Mouse (Mus musculus) frontal cortex, postnatal 10 days (tissue): ENCODE results near the gene Uqcc1.

Experiments
- DNase-seq, 2 experiments: peaks; one replicate each; pipeline ENCODE4 v3.0.0; 2022; ENCODE audit warnings: low spot score in 2 of 2, mixed read lengths in 1 of 2

Gene Uqcc1

DNA sequence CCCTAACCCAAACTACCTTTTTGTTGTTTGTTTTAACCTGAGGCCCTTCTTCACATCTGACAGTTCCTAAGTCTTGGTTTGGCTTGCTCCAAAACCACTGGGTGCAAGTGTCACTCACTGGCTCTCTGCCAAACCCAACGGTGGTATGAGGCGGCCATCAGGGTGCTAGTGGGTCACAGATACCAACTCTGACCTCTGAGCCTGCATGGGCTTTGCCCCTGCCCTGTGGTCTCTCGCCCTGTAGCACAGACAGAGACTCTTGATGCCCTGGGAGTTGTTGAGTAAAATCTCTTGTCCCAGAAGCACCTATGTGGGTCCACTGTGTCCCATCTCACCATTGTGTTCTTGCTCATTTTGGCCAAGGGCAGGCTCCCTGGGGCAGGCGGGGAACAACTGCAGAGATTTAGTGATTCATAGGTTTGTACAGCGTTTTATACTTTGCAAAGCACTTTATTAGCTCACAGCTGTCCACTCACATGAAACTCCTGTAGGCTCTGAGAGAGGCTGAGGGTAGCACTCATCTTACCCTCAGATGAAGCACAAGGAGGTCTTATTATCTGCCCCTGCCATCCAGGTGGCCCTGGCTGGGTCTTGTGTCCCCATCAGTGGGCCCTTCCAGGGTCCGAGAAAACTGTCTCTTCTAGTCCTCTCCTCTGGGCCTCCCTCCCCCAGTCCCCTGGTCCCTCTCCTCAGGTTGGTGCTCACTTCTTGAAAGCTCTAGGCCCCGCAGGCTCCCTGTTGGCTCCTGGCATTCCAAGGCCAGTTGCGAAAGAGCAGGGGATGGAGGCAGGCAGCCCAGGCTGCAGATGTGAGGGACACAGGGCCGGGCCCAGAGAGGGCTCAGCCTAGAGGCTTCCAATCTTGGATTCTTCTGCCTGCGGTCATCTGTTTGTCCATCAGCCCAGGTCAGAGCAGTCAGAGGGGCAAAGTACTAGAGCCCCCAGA lies 112.5 kb downstream of the Uqcc1 start:
- no peak for DNase-seq

DNA sequence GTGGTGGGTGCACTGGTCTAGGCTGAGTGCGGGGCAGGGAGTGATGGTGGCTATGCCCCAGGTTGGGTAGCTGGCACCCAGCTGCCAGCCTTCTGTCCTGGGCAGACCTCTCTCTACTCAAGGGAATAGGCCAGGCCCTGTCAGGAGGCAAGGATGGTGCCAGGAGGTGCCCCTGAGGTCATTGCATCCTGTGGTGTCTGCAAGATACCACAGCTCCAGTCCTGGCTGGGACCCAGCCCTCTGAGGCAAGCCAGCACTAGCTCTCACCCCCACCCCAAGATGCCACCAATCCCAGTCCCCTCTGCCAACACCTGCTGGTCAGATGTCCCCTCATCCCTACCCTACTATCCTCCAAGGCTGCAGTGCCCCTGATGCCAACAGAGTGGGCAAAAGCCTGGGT lies 113.9 kb downstream of the Uqcc1 start:
- DNase-seq = no peak

DNA sequence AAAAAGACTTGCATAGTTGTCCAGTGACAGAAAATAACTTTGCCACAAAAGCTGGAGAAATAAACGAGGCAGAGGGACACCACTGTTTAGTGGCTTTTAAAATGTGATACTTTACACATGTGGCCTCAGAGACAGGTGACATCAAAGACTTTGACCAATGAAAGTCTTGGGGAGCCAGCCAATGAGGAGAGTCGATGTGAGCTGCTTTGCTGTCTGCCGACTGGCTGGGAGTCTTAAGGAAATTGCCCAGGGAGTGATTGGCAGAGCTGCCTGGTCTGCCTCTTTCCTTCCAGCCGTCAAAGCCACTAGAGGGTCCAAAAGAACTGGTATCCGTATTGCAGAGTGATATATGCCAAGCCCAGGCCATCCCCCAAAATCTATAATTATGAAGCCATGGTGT lies 115.3 kb downstream of the Uqcc1 start:
- no peak for DNase-seq

DNA sequence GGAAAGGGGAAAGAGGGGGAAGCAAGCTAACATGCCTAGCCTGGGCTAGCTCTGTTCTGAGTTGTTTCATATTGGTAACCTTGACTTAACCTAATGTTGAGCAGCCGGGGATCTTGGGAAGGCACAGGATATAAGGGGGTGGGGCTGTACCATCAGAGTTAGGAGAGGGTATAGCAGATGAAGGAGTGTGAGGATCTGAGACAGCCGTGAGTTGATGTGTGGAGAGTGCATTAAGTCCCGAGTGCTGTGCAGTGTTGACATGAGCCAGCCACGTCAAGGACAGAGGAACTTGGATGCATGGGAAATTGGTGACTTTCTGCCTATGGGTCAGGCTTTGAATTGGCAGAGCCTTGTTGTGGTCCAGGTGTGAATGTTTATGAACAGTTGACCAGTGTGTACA lies 117.5 kb downstream of the Uqcc1 start:
- no peak for DNase-seq

DNA sequence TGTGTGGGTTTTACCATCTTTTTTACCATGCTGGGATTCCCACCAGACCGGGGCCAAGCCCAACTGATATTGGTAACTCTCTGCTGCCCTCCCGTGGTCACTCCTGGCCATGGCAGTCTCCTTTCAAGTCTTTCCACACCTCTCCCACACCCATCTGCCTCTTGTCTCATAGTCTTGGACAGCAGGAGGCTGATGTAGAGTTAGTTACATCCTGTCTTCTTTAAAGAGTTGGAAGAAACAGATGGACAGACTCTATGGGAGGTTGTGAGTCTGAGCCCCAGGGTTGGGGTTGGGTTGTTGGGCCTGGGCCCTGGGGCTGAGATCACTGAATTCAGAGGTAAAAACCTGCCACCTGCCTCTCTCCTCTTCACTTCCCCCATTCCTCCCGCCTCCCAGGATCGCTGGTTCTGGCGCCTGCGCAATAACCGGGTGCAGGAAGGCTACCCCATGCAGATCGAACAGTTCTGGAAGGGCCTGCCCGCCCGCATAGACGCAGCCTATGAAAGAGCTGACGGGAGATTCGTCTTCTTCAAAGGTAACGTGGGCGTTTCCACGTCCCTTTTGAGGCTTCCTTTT lies 118.2 kb downstream of the Uqcc1 start:
- peak; percentile 63 to 66 for DNase-seq

DNA sequence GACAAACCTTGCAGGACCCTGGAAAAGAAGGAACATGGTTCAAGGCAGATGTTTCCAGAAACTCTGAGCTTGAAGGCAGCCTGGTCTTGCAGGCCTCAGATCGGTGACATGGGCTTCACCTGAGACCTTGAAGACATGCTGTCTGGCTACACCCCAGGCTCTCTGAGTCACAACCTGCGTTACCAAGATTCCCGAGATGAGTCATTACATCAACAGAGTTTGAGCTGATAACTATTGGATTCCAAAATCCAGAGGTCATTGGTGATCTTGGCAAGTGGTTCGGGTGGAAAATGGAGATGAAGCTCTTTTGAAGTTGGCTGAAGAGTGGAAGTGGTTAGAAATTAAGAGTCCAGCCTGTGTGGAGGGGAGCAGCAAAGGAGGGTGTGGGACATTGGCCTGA lies 120.5 kb downstream of the Uqcc1 start:
- no peak for DNase-seq

DNA sequence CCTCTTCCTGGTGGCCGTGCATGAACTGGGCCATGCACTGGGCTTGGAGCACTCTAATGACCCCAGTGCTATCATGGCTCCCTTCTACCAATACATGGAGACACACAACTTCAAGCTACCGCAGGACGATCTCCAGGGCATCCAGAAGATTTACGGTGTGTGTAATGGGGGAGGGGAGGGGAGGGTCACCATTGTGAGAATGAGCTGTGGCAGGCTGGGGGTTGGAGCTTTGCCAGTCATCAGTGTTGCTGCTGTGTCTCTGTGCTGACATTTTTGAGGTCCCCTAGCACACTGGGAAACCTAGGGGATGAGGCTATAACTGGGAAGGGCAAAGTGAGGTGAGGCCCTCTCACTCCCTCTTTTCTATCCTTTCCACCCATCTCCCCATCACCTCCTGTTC lies 122.7 kb downstream of the Uqcc1 start:
- no peak for DNase-seq

DNA sequence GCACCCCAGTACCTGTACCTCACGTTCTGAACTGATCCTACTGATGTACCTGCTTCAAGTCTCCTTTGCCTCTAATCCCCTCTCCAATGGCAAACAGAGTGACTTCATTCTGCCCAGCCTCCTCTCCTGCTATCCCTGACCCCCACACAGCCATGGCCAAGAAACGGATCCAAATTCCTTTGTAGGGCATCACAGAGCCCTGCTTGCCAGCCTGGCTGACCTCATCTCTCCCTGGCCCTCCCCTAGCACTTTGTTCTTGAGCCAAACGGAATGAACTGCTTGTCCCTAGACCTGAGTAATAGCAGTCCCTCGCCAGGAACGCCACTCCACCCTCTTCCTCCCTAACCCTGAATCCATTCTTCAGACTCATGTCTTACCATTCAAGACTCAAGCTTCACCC lies 123.6 kb downstream of the Uqcc1 start:
- no peak for DNase-seq

DNA sequence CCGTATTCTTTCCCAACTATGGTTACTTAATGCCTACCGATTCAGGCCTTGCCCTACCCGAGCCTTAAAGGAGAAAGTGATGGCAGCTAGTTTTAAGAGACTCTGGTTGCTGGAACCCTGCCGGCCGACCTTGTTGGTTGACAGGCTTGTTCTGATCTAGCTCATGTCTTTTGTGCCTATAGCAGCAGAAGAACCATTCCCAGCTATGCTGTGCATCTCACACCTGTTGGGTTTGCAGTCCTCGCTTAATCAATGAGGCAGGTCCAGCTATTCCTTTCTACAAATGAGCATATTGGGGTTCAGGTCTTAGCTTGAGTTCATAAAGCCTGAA lies 124.2 kb downstream of the Uqcc1 start:
- no peak for DNase-seq

DNA sequence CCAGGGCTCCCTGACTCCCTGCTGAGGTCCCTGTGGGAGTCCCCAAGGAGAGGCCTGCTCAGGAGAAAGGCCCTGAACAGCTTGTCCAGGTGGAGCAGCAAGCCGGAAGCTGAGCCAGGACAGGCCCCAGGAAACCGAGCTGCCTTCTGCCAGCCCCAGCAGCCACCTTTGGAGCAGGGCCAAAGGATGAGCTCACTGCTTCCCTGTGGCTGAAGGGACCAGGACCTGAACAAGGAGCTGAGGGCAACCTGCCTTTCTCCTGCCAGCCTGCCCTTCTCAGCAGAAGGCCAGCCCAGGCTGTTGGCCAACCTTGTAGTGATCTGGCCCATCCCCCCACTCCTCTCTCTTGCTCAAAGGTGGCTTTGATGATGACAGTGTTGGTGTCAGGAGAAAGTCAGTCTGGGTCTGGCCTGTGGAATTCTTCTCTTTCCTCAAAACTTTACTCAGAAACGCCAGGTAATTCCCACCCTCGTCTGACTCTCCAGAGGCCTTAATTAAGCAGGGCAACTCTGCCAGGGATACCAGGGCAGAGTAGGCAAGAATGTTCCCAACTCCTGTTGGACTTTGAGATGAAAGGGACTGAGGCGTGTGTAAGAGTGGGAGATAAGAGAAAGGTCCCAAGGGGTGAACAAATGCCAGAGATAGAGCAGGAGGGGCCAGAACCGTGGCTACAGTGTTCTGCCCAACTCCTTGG lies 124.7 kb downstream of the Uqcc1 start:
- DNase-seq = peak in 1 of 2 experiments; percentile 6

DNA sequence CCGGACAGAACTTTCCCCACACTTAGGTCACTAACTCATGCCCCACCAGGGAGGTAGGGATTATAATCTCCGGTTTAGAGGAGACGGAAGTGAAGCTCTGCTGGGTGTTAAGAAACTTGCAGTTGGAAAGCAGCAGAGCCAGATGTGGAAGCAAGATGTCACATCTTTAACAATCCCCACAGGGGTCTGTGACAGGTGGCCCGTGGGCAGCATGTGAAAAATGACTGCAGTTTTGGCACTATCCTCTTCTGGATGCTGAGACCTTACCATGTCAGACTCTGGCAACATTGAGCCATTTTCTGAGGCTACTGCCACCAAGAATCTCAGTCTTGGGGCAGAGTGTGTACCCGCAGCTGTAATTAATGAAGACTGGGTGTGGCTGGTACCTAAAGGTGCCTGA lies 126.1 kb downstream of the Uqcc1 start:
- DNase-seq = no peak

DNA sequence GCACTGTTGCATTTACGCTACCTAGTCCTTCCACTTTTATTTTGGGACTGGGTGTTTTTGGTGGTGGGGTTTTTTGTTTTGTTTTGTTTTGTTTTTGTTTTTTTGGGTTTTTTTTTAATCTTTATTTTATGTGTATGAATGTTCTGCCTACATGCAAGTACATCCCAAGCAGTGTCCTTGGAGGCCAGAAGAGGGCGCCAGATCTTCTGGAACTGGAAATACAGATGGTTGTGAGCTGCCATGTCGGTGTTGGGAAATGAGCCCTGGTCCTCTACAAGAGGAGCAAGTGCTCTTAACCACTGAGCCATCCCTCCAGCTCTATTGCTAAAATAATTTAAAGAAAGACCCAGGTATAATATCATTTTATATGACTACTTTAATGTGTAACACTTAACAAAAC lies 127.3 kb downstream of the Uqcc1 start:
- DNase-seq = no peak

DNA sequence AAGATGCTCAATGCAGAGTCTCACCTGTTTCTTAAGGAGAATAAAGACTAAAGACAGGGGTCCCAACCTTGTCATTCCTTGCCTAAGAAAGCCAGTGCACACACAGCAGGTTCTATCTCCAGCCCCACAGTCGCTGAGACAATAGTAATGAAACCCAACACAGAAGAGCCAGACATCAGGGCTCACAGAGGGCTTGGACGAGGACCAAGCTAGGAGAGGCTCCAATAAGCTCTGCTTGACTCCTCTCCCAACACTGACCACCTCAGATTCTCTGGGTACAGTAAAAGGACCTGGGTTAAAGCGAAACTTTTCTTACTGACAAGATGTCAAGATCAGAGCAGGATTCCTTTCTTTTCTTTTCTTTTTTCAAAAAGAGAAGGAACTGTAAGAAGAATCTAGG lies 131.5 kb downstream of the Uqcc1 start:
- DNase-seq = no peak
